27 mouse cellular contexts compared by ENCODE assay signal in genomic region chr2:153167136-153167535, GRCm38 (mm10). TPM values are rescaled to one million over a fixed set of nuclear protein-coding genes. Genes with fewer than 3 reads are reported as not detected.
DNase-seq lines count a peak whose midpoint lies in the region; ATAC-seq and TF ChIP-seq lines count a peak whose summit lies in the region.
"Had no signal": no experiment of that assay in that cellular context is flagged by ENCODE, and none has a peak within 500 bp of the region (broad histone marks: within the 10 kb centered on the region; RNA-seq: fewer than 3 reads in every experiment).

No protein-coding gene starts in this region.

- no peaks in the 10 kb centered on the region for H3K9me3 ChIP-seq in kidney, embryonic 15.5 days (replicated peaks)
- H3K9me3 ChIP-seq in liver, embryonic 12.5 days (replicated peaks) = no peaks in the 10 kb centered on the region
- H3K9me3 ChIP-seq in liver, postnatal 0 days (ENCODE audit: low read length) = no peaks in the 10 kb centered on the region
- no peaks in the 10 kb centered on the region for H3K9me3 ChIP-seq in E14TG2a.4 (ENCODE audit: low read length)
- H3K9me3 ChIP-seq: embryonic facial prominence, embryonic 12.5 days; embryonic facial prominence, embryonic 15.5 days; heart, embryonic 12.5 days; heart, embryonic 15.5 days had no signal

- H3K4me3 ChIP-seq in kidney, embryonic 15.5 days (replicated peaks) = no peak overlapping the region
- H3K4me3 ChIP-seq in liver, embryonic 12.5 days = no peak overlapping the region
- no peak overlapping the region for H3K4me3 ChIP-seq in liver, postnatal 0 days (ENCODE audit: low read depth, low read length)
- peak overlapping the region; percentile 43 for H3K4me3 ChIP-seq in E14TG2a.4 (replicated peaks; ENCODE audit: low read length)
- H3K4me3 ChIP-seq: embryonic facial prominence, embryonic 12.5 days; embryonic facial prominence, embryonic 15.5 days; gastrocnemius, adult 2 months; heart, embryonic 12.5 days; heart, embryonic 15.5 days had no signal

- TF ChIP-seq EP300 in liver, postnatal 0 days (IDR thresholded peaks at IDR 0.05; ENCODE audit: low read depth) = no peak

- H3K4me1 ChIP-seq in kidney, embryonic 15.5 days = peaks cover 37% of the 10 kb centered on the region
- H3K4me1 ChIP-seq in liver, embryonic 12.5 days = peaks cover 59% of the 10 kb centered on the region
- peaks cover 38% of the 10 kb centered on the region for H3K4me1 ChIP-seq in liver, postnatal 0 days (ENCODE audit: insufficient read depth)
- H3K4me1 ChIP-seq in E14TG2a.4 (replicated peaks; ENCODE audit: low read depth, low read length) = peaks cover 93% of the 10 kb centered on the region

- no peak overlapping the region for H3K4me2 ChIP-seq in kidney, embryonic 15.5 days
- H3K4me2 ChIP-seq in liver, embryonic 12.5 days = no peak overlapping the region
- H3K4me2 ChIP-seq in liver, postnatal 0 days (ENCODE audit: low read depth, low read length) = no peak overlapping the region
- H3K4me2 ChIP-seq: embryonic facial prominence, embryonic 12.5 days; embryonic facial prominence, embryonic 15.5 days; heart, embryonic 12.5 days; heart, embryonic 15.5 days; hindbrain, embryonic 14.5 days had no signal

- TF ChIP-seq CTCF in liver, postnatal 0 days (IDR thresholded peaks at IDR 0.05; ENCODE audit: low read depth) = no peak
- TF ChIP-seq CTCF in E14TG2a.4 (conservative IDR thresholded peaks at IDR 0.05; ENCODE audit: low read length) = no peak

- WGBS in kidney, embryonic 15.5 days = 31% methylated on average over 6 of the region's 6 CpGs
- 83% methylated on average over 6 of the region's 6 CpGs for WGBS in liver, embryonic 12.5 days (ENCODE audit: insufficient replicate concordance)
- WGBS in liver, postnatal 0 days (ENCODE audit: insufficient replicate concordance) = 80% methylated on average over 6 of the region's 6 CpGs

- H3K27me3 ChIP-seq in kidney, embryonic 15.5 days = no peaks in the 10 kb centered on the region
- no peaks in the 10 kb centered on the region for H3K27me3 ChIP-seq in liver, embryonic 12.5 days (replicated peaks)
- no peaks in the 10 kb centered on the region for H3K27me3 ChIP-seq in liver, postnatal 0 days (ENCODE audit: insufficient read depth, low read length)
- no peaks in the 10 kb centered on the region for H3K27me3 ChIP-seq in E14TG2a.4 (ENCODE audit: insufficient read depth, low read length)
- H3K27me3 ChIP-seq: embryonic facial prominence, embryonic 12.5 days; embryonic facial prominence, embryonic 15.5 days; heart, embryonic 12.5 days; heart, embryonic 15.5 days had no signal

- no peak; the same call in 1 of the 2 replicates for ATAC-seq in kidney, embryonic 15.5 days (replicated peaks; ENCODE audit: low FRiP score)
- ATAC-seq in liver, embryonic 12.5 days = no peak
- ATAC-seq in liver, postnatal 0 days = no peak
- ATAC-seq: CD4-positive, CD25-positive, alpha-beta regulatory T cell, adult 4 months; forebrain, embryonic 14.5 days; forebrain, postnatal 0 days; hindbrain, postnatal 0 days had no signal

- peaks cover 8% of the 10 kb centered on the region; the same call in 1 of the 2 replicates for H3K36me3 ChIP-seq in kidney, embryonic 15.5 days
- peaks cover 37% of the 10 kb centered on the region for H3K36me3 ChIP-seq in liver, embryonic 12.5 days
- 0 out of 2 replicates have a peak, but pooled peaks cover 4% of the 10 kb centered on the region for H3K36me3 ChIP-seq in liver, postnatal 0 days (replicated peaks; ENCODE audit: insufficient read depth, low read length)
- peaks cover 43% of the 10 kb centered on the region for H3K36me3 ChIP-seq in E14TG2a.4 (ENCODE audit: insufficient read depth, low read length)
- H3K36me3 ChIP-seq: heart, embryonic 15.5 days had no signal

- H3K9ac ChIP-seq in kidney, embryonic 15.5 days = 0 out of 2 replicates have a peak overlapping the region, but pooled peaks have one; percentile 11
- H3K9ac ChIP-seq in liver, embryonic 12.5 days = no peak overlapping the region
- no peak overlapping the region for H3K9ac ChIP-seq in liver, postnatal 0 days (replicated peaks)
- H3K9ac ChIP-seq: embryonic facial prominence, embryonic 12.5 days; embryonic facial prominence, embryonic 15.5 days; forebrain, postnatal 0 days; heart, embryonic 12.5 days; heart, embryonic 15.5 days; hindbrain, embryonic 14.5 days had no signal

- no peak overlapping the region for H3K27ac ChIP-seq in kidney, embryonic 15.5 days
- H3K27ac ChIP-seq in liver, embryonic 12.5 days = peak overlapping the region; percentile 23; the same call in 1 of the 2 replicates
- no peak overlapping the region for H3K27ac ChIP-seq in liver, postnatal 0 days (ENCODE audit: low read depth)
- H3K27ac ChIP-seq: embryonic facial prominence, embryonic 12.5 days; gastrocnemius, adult 2 months; heart, embryonic 15.5 days; hindbrain, embryonic 14.5 days; hindbrain, postnatal 0 days had no signal

- no peak for DNase-seq in kidney, postnatal 4 days
- no peak for DNase-seq in liver, postnatal 0 days
- DNase-seq in R1 (ENCODE audit: low read depth, low spot score) = peak; percentile 15
- no peak for DNase-seq in thymus, postnatal 36 days
- DNase-seq: adrenal gland, adult 2 months; adrenal gland, postnatal 14 days; cerebellum, adult 11 months; cerebellum, adult 2 months; cerebellum, adult 9-11 months; cerebellum, postnatal 25 days; forebrain, postnatal 0 days; gastrocnemius, adult 2 months; gastrocnemius, postnatal 14 days; heart, adult 18-20 months; heart, postnatal 10 days; heart, postnatal 4 days had no signal

RNA-seq across cellular contexts. Expression of gene Tm9sf4, which starts 6.0 kb away (rescaled TPM):
- 90.9 and 93.2 TPM in 2 replicates for polyA plus RNA-seq in kidney, embryonic 15.5 days (2015; fragmentation: Nextera tagmentation; extraction: Ambion mirVana)
- 43.4 and 44.8 TPM in 2 replicates for polyA plus RNA-seq in liver, embryonic 12.5 days (2016; fragmentation: Nextera tagmentation; extraction: Ambion mirVana)
- 24.4 and 24.7 TPM in 2 replicates for polyA plus RNA-seq in liver, postnatal 0 days (2015; fragmentation: Nextera tagmentation; extraction: Ambion mirVana)

RNA-seq across cellular contexts. Expression of gene Tspyl3, which starts 58.1 kb away (rescaled TPM):
- polyA plus RNA-seq in kidney, embryonic 15.5 days (2015; fragmentation: Nextera tagmentation; extraction: Ambion mirVana) = 10.3 and 12.2 TPM in 2 replicates
- 4.1 and 4.6 TPM in 2 replicates for polyA plus RNA-seq in liver, embryonic 12.5 days (2016; fragmentation: Nextera tagmentation; extraction: Ambion mirVana)
- polyA plus RNA-seq in liver, postnatal 0 days (2015; fragmentation: Nextera tagmentation; extraction: Ambion mirVana) = 1.1 TPM in 2 replicates

RNA-seq across cellular contexts. Expression of gene Hck, which starts 58.9 kb away (rescaled TPM):
- polyA plus RNA-seq in kidney, embryonic 15.5 days (2015; fragmentation: Nextera tagmentation; extraction: Ambion mirVana) = 5.3 and 5.4 TPM in 2 replicates
- polyA plus RNA-seq in liver, embryonic 12.5 days (2016; fragmentation: Nextera tagmentation; extraction: Ambion mirVana) = 5.6 and 6.5 TPM in 2 replicates
- polyA plus RNA-seq in liver, postnatal 0 days (2015; fragmentation: Nextera tagmentation; extraction: Ambion mirVana) = 13.3 and 14.0 TPM in 2 replicates
